Mouse (Mus musculus) hindbrain, embryonic 11.5 days (tissue): ENCODE data around the gene Ube2j1. TPM values are rescaled to one million over a fixed set of nuclear protein-coding genes. Genes with fewer than 3 reads are reported as not detected.
A peak's percentile ranks its signal among the peaks of the same experiment; 100 is the strongest.

Experiments
- ATAC-seq: fragments of 200-750 bp; cut with Nextera tagmentation; 2 replicates; pipeline ENCODE4 v1.8.0; 2017; ENCODE audit warnings: mild to moderate bottlenecking, moderate TSS enrichment, moderate library complexity; ENCODE audit not compliant: low FRiP score
- DNase-seq: peaks from one replicate; pipeline ENCODE4 v3.0.0-alpha.2; 2015; ENCODE audit warnings: low spot score
- H3K27ac ChIP-seq: fragments of 300-500 bp; sonication (generic); 2 replicates; pipeline ENCODE4 v1.5.1; 2014; ENCODE audit warnings: mild to moderate bottlenecking, low read depth, low read length
- H3K27me3 ChIP-seq: fragments of 300-500 bp; sonication (generic); 2 replicates; pipeline ENCODE4 v1.6.1; 2014; ENCODE audit warnings: mild to moderate bottlenecking, low read length, moderate library complexity, mixed read lengths; ENCODE audit not compliant: control insufficient read depth, insufficient read depth
- H3K36me3 ChIP-seq: fragments of 300-500 bp; sonication (generic); 2 replicates; pipeline ENCODE4 v1.6.1; 2014; ENCODE audit warnings: mild to moderate bottlenecking, low read length, moderate library complexity, mixed read lengths; ENCODE audit not compliant: control insufficient read depth, insufficient read depth
- H3K4me1 ChIP-seq: fragments of 300-500 bp; sonication (generic); replicated peaks from 2 replicates; pipeline ENCODE4 v1.6.1; 2014; ENCODE audit warnings: low read length, mixed read lengths; ENCODE audit not compliant: control insufficient read depth, insufficient read depth
- H3K4me2 ChIP-seq: fragments of 300-500 bp; sonication (generic); replicated peaks from 2 replicates; pipeline ENCODE4 v1.6.1; 2014; ENCODE audit warnings: mild to moderate bottlenecking, low read depth, low read length
- H3K4me3 ChIP-seq: fragments of 300-500 bp; sonication (generic); 2 replicates; pipeline ENCODE4 v1.5.1; 2014; ENCODE audit warnings: low read depth, low read length
- H3K9ac ChIP-seq: fragments of 300-500 bp; sonication (generic); 2 replicates; pipeline ENCODE4 v1.6.1; 2014; ENCODE audit warnings: low read depth, low read length
- H3K9me3 ChIP-seq: fragments of 300-500 bp; sonication (generic); 2 replicates; pipeline ENCODE4 v1.6.1; 2016; ENCODE audit warnings: low read length; ENCODE audit not compliant: control insufficient read depth
- WGBS: fragments of 180-500 bp; shearing (Covaris S2); extraction: QIAGEN DNeasy Blood & Tissue Kit; methylation state at CpG from one replicate; pipeline ENCODE4 v1.1.7; 2014; 5-methylcytosine and 5-hydroxymethylcytosine counted together
- polyA plus RNA-seq: library from polyadenylated mRNA; unstranded; fragments of >200 nt; fragmentation: Nextera tagmentation; extraction: Ambion mirVana; gene quantifications from 2 replicates; pipeline ENCODE4 v1.2.1, GENCODE M21; 2014

Gene Ube2j1
- 50.4 and 62.8 TPM in 2 replicates for polyA plus RNA-seq

DNA sequence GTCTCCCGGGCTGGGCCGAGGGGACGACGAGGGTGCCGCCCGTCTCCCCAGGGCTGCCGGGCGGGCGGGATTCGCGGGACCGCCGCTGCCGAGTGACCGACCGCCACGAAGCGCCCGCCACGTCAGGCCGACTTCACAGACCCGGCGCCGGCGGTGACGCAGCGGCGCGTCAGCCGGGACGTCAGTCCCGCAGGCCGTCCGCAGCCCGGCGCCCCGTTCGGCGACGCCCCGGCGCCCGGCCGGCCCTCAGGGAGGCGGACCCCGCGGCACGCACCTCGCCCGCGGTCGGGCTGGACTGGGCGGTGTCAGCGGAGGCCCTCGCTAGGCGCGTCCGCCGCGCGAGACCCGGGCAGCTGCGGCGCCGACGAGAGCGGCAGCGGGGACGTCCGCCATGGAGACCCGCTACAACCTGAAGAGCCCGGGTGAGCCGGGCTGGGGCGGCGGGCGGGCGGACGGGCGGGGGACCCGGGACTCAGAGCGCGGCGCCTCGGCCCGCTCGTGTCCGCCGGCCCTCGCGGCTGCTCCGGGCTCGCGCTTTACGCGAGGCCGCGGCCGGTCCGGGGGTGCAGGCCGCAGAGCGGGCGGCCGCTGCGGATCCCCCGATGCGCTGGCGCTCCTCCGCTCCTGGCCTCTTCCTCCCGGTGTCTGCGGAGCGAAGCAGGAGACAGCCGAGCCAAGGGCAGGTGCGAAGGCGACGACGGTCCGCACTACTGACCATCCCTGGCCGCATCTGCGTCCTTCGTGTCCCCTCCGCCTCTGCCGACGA lies at the start of gene Ube2j1:
Ube2j1 (plus strand) TSS at position 222 of the 766 bp plus-strand sequence.
- WGBS = 0% methylated on average over 93 of the region's 123 CpGs
- no peaks in the 10 kb centered on the region for H3K36me3 ChIP-seq
- peak; percentile 95 for ATAC-seq

DNA sequence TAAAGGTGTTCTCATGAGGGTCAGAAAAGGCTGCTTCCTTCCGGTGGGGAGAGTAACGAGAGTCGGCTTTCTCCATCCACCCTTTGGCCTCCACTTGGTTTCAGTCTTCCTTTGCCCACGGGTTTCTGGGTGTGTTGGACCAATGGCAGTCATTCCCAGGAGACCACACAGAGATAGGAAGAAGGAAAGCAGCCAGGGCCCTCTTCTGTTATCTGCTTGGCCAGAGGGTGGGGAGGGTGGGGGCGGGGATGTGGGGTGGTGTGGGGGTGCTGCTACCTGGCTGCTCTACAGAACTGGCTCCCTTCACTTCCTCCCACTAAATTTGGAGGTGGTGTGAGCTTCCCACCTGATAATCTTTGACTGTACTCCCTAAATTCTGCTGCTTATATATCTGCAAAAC lies 49.6 kb upstream of the Ube2j1 start:
- 24% methylated on average over 5 of the region's 5 CpGs for WGBS
- Histone ChIP-seq H3K4me3 (no peak overlapping the region), H3K9ac (no peak overlapping the region), H3K27me3 (no peaks in the 10 kb centered on the region), H3K4me1 (no peaks in the 10 kb centered on the region; the same call in 1 of the 2 replicates), H3K9me3 (no peaks in the 10 kb centered on the region), H3K36me3 (no peaks in the 10 kb centered on the region), H3K27ac (no peak overlapping the region), H3K4me2 (no peak overlapping the region)
- DNase-seq (peak; percentile 4), ATAC-seq (no peak)

More for the DNA sequence above, at the start of gene Ube2j1:
- Histone ChIP-seq H3K4me1 (no peaks in the 10 kb centered on the region), H3K9me3 (no peaks in the 10 kb centered on the region), H3K27ac (peak within 1 kb of the TSS; percentile 91), H3K27me3 (no peaks in the 10 kb centered on the region), H3K4me3 (peak within 1 kb of the TSS; percentile 54), H3K9ac (peak within 1 kb of the TSS; percentile 93), H3K4me2 (peak within 1 kb of the TSS; percentile 65)
- DNase-seq = peak; percentile 92

DNA sequence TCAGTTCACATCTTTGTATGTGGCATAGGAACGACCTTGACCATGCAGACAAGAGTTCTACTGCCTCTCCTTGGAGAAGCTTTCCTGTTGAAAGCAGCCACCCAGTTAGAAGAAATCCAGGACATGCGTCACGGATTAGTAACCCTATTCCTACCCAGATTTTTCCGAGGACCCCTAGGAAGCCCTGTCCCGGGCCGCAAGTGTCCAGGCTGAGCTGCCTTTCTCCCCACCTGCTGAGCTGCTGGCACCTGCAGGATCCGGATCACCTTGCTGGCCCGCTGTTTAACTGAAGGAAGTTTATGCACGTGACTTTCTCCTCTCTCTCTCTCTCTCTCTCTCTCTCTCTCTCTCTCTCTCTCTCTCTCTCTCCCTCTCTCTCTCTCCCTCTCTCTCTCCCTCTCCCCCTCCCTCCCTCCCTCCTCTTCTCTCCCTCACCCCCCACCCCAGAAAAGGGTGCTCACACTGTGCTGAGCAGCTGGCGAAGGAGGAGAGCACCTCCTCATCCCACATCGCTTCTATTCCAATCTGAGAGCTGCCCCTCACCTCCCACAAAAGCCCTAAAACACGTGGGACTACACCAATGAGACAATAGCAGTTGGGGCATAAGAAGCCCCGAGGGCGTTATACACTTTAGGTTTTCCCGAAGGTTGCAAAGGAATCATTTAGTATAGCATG lies 49.0 kb upstream of the Ube2j1 start:
- H3K27ac ChIP-seq = no peak overlapping the region
- DNase-seq (peak; percentile 24), ATAC-seq (peak; percentile 28)
- no peaks in the 10 kb centered on the region for H3K9me3 ChIP-seq
- 2% methylated on average over 14 of the region's 15 CpGs for WGBS
- H3K36me3 ChIP-seq = no peaks in the 10 kb centered on the region
- peak overlapping the region; percentile 93 for H3K4me2 ChIP-seq
- H3K4me1 ChIP-seq = no peaks in the 10 kb centered on the region; the same call in 1 of the 2 replicates
- H3K9ac ChIP-seq = peak overlapping the region; percentile 95
- H3K4me3 ChIP-seq = peak overlapping the region; percentile 87
- no peaks in the 10 kb centered on the region for H3K27me3 ChIP-seq

DNA sequence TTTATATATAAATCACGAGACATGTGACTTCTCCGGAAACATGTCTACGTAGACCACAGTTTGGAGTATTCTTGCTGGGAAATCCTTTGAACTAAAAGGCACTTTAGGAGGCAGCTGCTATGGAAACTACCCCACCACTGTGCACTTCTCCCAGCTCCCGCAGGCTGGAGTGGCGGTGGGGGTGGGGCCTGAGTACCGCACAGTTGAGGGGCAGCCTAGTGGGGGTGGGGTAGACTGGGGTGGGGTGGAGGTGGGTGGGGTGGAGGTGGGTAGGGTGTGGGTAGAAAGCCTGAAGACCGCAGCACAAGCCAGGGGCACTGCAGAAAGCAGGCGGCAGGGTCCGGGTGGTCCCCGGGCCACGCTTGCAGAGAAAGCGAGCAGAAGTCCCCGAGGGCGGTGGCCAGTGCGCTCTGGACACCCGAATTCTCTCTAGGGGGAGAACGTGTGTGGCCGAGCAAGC lies 48.5 kb upstream of the Ube2j1 start, which contains the start of gene Rragd:
Rragd (plus strand) TSS at position 322 of the 460 bp plus-strand sequence.
- H3K27ac ChIP-seq = peak within 1 kb of the TSS; percentile 87
- peak within 1 kb of the TSS; percentile 95 for H3K9ac ChIP-seq
- H3K4me2 ChIP-seq = peak within 1 kb of the TSS; percentile 93
- peak; percentile 76 for ATAC-seq
- peak; percentile 73 for DNase-seq
- peak within 1 kb of the TSS; percentile 87 for H3K4me3 ChIP-seq
- H3K27me3 ChIP-seq = no peaks in the 10 kb centered on the region
- H3K4me1 ChIP-seq = no peaks in the 10 kb centered on the region; the same call in 1 of the 2 replicates
- H3K9me3 ChIP-seq = no peaks in the 10 kb centered on the region
- under 1% methylated on average over 17 of the region's 18 CpGs for WGBS
- H3K36me3 ChIP-seq = no peaks in the 10 kb centered on the region

DNA sequence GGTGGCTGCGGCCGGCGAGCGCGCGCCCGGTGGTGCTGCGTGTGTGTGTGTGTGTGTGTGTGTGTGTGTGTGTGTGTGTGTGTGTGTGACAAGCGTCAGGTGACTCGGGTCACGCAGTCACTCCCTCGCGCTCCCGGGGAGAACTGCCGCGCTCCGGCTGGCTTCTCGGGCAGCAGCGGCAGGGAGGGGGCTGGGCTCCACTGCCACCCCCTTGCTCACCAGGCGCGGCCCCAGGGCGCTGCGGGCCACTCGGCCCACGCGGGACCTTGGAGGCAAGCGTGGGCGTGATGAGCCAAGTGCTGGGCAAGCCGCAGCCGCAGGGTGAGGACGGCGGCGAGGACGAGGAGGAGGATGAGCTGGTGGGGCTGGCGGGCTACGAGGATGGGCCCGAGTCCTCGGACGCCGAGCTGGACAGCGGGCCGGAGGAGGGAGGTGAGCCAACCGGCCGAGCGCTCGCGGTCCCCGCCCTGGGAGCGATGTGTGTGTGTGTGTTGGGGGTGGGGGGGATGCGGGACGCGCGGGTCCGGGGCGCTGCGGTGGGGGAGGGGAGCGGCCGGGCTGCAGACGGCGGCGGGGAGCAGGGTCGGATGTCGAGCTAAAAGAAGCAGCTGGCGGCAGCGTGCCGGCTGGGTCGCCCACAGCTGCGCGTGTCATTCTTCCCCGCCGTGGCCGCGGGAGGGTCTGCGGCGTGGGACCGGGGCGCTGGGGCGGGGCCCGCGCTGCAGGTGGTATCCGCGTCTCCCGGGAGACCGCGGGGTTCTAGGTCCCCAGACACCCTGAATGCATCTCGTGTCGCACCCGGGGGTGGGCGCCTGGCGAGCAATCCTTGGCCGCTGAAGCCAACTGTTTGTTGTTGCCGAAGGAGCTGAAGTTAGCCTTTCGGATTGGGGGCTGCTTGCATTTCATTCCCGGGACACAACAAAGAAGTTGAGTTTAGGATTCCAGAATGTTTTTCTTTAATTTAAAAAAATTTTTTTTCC lies 47.8 kb upstream of the Ube2j1 start:
- ATAC-seq (peak; percentile 77), DNase-seq (peak; percentile 74)
- no peaks in the 10 kb centered on the region for H3K9me3 ChIP-seq
- H3K27me3 ChIP-seq = no peaks in the 10 kb centered on the region
- no peaks in the 10 kb centered on the region for H3K36me3 ChIP-seq
- no peaks in the 10 kb centered on the region; the same call in 1 of the 2 replicates for H3K4me1 ChIP-seq
- 0% methylated on average over 54 of the region's 94 CpGs for WGBS
- peak overlapping the region; percentile 95 for H3K9ac ChIP-seq
- peak overlapping the region; percentile 87 for H3K27ac ChIP-seq
- peak overlapping the region; percentile 87 for H3K4me3 ChIP-seq
- peak overlapping the region; percentile 93 for H3K4me2 ChIP-seq

DNA sequence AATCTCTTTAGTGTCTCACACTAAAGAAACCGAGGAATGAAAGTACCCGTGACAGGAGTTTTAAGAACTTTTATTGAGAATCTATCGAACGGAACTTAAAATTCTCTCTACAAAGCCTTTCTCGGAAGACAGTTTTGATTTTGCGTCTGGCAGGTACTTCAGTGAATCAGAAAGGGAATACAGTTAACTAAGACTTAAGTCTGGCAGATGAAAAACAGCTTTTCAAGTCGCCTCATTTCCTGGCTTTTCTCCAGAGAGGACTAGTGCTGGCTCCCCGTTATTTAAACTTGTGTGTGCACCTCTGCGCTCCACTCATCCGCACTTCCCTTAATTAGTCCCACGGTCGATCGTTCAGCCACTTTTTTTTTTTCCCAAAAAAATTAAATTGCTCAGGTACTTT lies 47.0 kb upstream of the Ube2j1 start:
- peak overlapping the region; percentile 93 for H3K4me2 ChIP-seq
- no peaks in the 10 kb centered on the region; the same call in 1 of the 2 replicates for H3K4me1 ChIP-seq
- H3K9ac ChIP-seq = peak overlapping the region; percentile 95
- WGBS = under 1% methylated on average over 13 of the region's 13 CpGs
- peak overlapping the region; percentile 87; the same call in 1 of the 2 replicates for H3K27ac ChIP-seq
- H3K36me3 ChIP-seq = no peaks in the 10 kb centered on the region
- H3K27me3 ChIP-seq = no peaks in the 10 kb centered on the region
- H3K4me3 ChIP-seq = peak overlapping the region; percentile 87
- no peak for ATAC-seq
- H3K9me3 ChIP-seq = no peaks in the 10 kb centered on the region
- peak; percentile 53 for DNase-seq

DNA sequence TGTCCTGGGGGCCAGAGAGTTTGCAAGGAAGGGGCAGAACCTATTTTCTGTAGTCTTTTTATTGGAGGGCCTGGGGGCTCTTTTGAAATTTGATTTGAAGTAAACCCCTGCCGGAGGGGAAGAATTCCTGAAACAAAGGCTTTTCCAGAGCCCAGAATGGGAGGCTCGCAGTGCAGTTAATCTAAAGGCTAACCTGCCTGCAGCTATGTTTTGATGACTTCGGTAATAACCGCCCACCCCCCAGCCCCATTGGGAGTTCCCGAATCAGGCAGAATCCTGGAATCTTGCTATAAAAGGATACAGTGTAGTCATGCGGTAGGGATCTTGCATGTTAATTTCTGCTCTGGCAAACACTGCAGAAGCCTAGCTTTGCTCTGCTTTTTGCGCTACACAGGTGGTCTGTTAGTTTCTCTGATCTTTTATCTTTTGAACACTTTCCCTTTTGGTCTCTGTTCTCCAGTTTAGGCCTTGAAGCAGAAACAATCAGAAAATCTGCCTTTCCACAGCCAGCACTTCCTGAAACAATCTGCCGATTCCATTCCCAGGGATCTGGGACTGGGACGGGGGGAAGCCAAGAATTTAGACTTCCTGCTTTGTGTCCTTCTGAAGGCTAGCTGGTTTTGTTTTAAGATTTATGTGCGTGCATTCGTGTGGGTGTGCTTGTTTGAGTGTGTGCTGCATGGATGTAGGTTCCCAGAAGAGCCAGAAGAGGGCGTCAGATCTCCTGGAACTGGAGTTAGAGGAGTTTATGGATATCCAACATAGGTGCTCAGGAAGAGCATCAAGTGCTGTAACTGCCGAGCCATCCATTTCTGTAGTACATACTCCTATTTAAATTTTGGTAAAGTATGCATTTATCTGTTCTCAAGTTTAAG lies 46.2 kb upstream of the Ube2j1 start:
- no peak for ATAC-seq
- 11% methylated on average over 13 of the region's 13 CpGs for WGBS
- H3K4me1 ChIP-seq = no peaks in the 10 kb centered on the region; the same call in 1 of the 2 replicates
- H3K4me3 ChIP-seq = peak overlapping the region; percentile 87
- H3K36me3 ChIP-seq = no peaks in the 10 kb centered on the region
- no peaks in the 10 kb centered on the region for H3K9me3 ChIP-seq
- DNase-seq = peak; percentile 65
- H3K4me2 ChIP-seq = peak overlapping the region; percentile 93
- no peaks in the 10 kb centered on the region for H3K27me3 ChIP-seq
- peak overlapping the region; percentile 95 for H3K9ac ChIP-seq
- H3K27ac ChIP-seq = peak overlapping the region; percentile 58
